Mouse (Mus musculus) cortical plate, adult 2 months (tissue): ENCODE data around the gene Homer2.

Experiments used
- CTCF ChIP-seq: fragments of 200-500 bp; IDR thresholded peaks from 2 replicates; pipeline ENCODE4 v1.5.1; 2011; ENCODE audit warnings: mild to moderate bottlenecking, control low read depth, low read length; ENCODE audit not compliant: insufficient read depth; ENCODE audit errors: extremely low read depth
- POLR2A ChIP-seq: fragments of 200-500 bp; IDR thresholded peaks from 2 replicates; pipeline ENCODE4 v1.6.1; 2011; ENCODE audit warnings: mild to moderate bottlenecking, low read length, control low read depth; ENCODE audit not compliant: insufficient read depth; ENCODE audit errors: extremely low read depth

DNA sequence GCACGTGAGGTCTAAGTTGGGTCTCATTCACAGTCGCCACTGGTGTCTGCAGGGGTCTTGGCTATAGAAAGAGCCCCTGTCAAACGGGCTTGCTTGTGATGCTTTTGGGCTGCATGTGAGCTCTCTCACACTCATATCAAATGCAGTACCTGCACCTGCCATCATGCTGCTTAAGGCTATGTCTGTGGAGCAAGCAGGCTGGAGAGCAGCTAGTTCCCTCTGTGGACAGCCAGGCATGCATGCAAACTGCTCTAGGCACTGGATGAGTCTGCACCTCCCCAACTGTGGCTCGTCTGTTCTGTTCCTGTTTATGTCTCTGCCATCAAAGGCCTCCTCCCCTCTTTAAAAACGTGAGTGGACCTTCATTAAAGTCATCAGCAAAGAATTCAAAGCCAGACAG lies 100.9 kb downstream of the Homer2 start:
- TF ChIP-seq CTCF (no peak), POLR2A (no peak)
